Mouse (Mus musculus): Measurements from ENCODE around the gene Stxbp5l.
A peak's percentile ranks its signal among the peaks of the same experiment; 100 is the strongest.

Gene Stxbp5l

GRCm38 (mm10) chr16:37108763-37109162 lies 276.0 kb downstream of the Stxbp5l start:
- no peak for DNase-seq (ENCODE audit: low read depth, low spot score)
- H3K27me3 ChIP-seq (ENCODE audit: control insufficient read depth, insufficient read depth, low read length, poor library complexity, severe bottlenecking) = no peaks in the 10 kb centered on the region
- no peaks in the 10 kb centered on the region for H3K36me3 ChIP-seq (ENCODE audit: control insufficient read depth, insufficient read depth, low read length, poor library complexity, severe bottlenecking)

- DNase-seq (ENCODE audit: low read depth, low spot score) = peak; percentile 36
- Histone ChIP-seq H3K36me3 (ENCODE audit: control insufficient read depth, insufficient read depth, low read length, poor library complexity, severe bottlenecking) (no peaks in the 10 kb centered on the region), H3K27me3 (ENCODE audit: control insufficient read depth, insufficient read depth, low read length, poor library complexity, severe bottlenecking) (no peaks in the 10 kb centered on the region)
Measured at GRCm38 (mm10) chr16:37094169-37094833, 290.5 kb downstream of the Stxbp5l start.

GRCm38 (mm10) chr16:37089648-37090047 lies 295.1 kb downstream of the Stxbp5l start:
- no peaks in the 10 kb centered on the region for H3K27me3 ChIP-seq (ENCODE audit: control insufficient read depth, insufficient read depth, low read length, poor library complexity, severe bottlenecking)
- no peak for DNase-seq (ENCODE audit: low read depth, low spot score)
- no peaks in the 10 kb centered on the region for H3K36me3 ChIP-seq (ENCODE audit: control insufficient read depth, insufficient read depth, low read length, poor library complexity, severe bottlenecking)

GRCm38 (mm10) chr16:37072354-37072753 lies 312.4 kb downstream of the Stxbp5l start:
- no peaks in the 10 kb centered on the region for H3K36me3 ChIP-seq (ENCODE audit: control insufficient read depth, insufficient read depth, low read length, poor library complexity, severe bottlenecking)
- no peaks in the 10 kb centered on the region for H3K27me3 ChIP-seq (ENCODE audit: control insufficient read depth, insufficient read depth, low read length, poor library complexity, severe bottlenecking)
- no peak for DNase-seq (ENCODE audit: low read depth, low spot score)
